Mouse (Mus musculus) cerebellum, adult 2 months (tissue): ENCODE measurements around the gene Hhat. TPM values are rescaled to one million over a fixed set of nuclear protein-coding genes. Genes with fewer than 3 reads are reported as not detected.

Experiments
- DNase-seq, 2 experiments: peaks; one replicate each; pipeline ENCODE4 v3.0.0; 2021
- H3K27ac ChIP-seq: fragments of 200-500 bp; 2 replicates; pipeline ENCODE4 v1.5.1; 2012; ENCODE audit warnings: low read length, control low read depth, inconsistent platforms; ENCODE audit not compliant: insufficient read depth
- H3K27me3 ChIP-seq: fragments of 200-500 bp; 2 replicates; pipeline ENCODE4 v1.6.1; 2012; ENCODE audit warnings: inconsistent platforms, mild to moderate bottlenecking, low read length, moderate library complexity; ENCODE audit not compliant: control insufficient read depth, insufficient read depth
- H3K4me1 ChIP-seq: fragments of 200-500 bp; 2 replicates; pipeline ENCODE4 v1.6.1; 2011; ENCODE audit warnings: low read length; ENCODE audit not compliant: control insufficient read depth, insufficient read depth
- H3K4me3 ChIP-seq: fragments of 200-500 bp; replicated peaks from 2 replicates; pipeline ENCODE3; 2011; ENCODE audit warnings: mild to moderate bottlenecking, low read depth, low read length, control low read depth; ENCODE audit not compliant: insufficient read depth
- CTCF ChIP-seq: fragments of 200-500 bp; IDR thresholded peaks from 2 replicates; pipeline ENCODE4 v1.5.1; 2011; ENCODE audit warnings: low read depth, mild to moderate bottlenecking, control low read depth, low read length, moderate library complexity, borderline replicate concordance; ENCODE audit not compliant: insufficient read depth
- POLR2A ChIP-seq: fragments of 200-500 bp; IDR thresholded peaks from 2 replicates; pipeline ENCODE4 v1.6.1; 2011; ENCODE audit warnings: low read length, control low read depth, borderline replicate concordance; ENCODE audit not compliant: insufficient read depth
- WGBS: fragments of 180-500 bp; shearing (Covaris S2); methylation state at CpG from one replicate; pipeline ENCODE4 v1.1.7; 2018; 5-methylcytosine and 5-hydroxymethylcytosine counted together
- polyA plus RNA-seq: library from polyadenylated mRNA; depleted of rRNA; stranded (reverse); fragments of >200 nt; gene quantifications from 2 replicates; pipeline ENCODE4 v1.2.3, GENCODE M21; 2012

Hhat gene
- polyA plus RNA-seq, 1 experiment, result 2.1 TPM

- no peak overlapping the region for H3K27ac ChIP-seq
- H3K4me3 ChIP-seq, result no peak overlapping the region
- no peak for DNase-seq
- no peaks in the 10 kb centered on the region for H3K27me3 ChIP-seq
- WGBS, result 73% methylated on average over 3 of the region's 3 CpGs
- TF ChIP-seq CTCF (no peak), POLR2A (no peak)
- H3K4me1 ChIP-seq, result no peaks in the 10 kb centered on the region
Observed at GRCm38 (mm10) chr1:192744880-192745239, 26.2 kb downstream of the Hhat start.

- no peak for DNase-seq
- no peak overlapping the region for H3K4me3 ChIP-seq
- H3K4me1 ChIP-seq, result no peaks in the 10 kb centered on the region
- no peaks in the 10 kb centered on the region for H3K27me3 ChIP-seq
- TF ChIP-seq POLR2A (no peak), CTCF (no peak)
- no peak overlapping the region for H3K27ac ChIP-seq
- 88% methylated on average over 7 of the region's 7 CpGs for WGBS
Observed at GRCm38 (mm10) chr1:192742394-192743251, 28.4 kb downstream of the Hhat start.

GRCm38 (mm10) chr1:192741896-192742295, 29.1 kb downstream of the Hhat start:
- TF ChIP-seq POLR2A, result no peak
- no peak for TF ChIP-seq CTCF
- WGBS, result 99% methylated on average over 2 of the region's 2 CpGs
- Histone ChIP-seq H3K4me3 (no peak overlapping the region), H3K4me1 (no peaks in the 10 kb centered on the region), H3K27ac (no peak overlapping the region), H3K27me3 (no peaks in the 10 kb centered on the region)
- no peak for DNase-seq

- Histone ChIP-seq H3K27me3 (no peaks in the 10 kb centered on the region), H3K4me1 (peaks cover 6% of the 10 kb centered on the region; the same call in 1 of the 2 replicates), H3K4me3 (no peak overlapping the region), H3K27ac (no peak overlapping the region)
- 19% methylated on average over 3 of the region's 3 CpGs for whole genome bisulfite sequencing
- DNase-seq, result peak in 1 of 2 experiments; percentile 21
- no peak for TF ChIP-seq CTCF
- no peak for TF ChIP-seq POLR2A
Observed at GRCm38 (mm10) chr1:192736524-192736923, 34.5 kb downstream of the Hhat start.

GRCm38 (mm10) chr1:192736002-192736426, 35.0 kb downstream of the Hhat start:
- no peak for DNase-seq
- Histone ChIP-seq H3K27me3 (no peaks in the 10 kb centered on the region), H3K27ac (no peak overlapping the region), H3K4me3 (no peak overlapping the region), H3K4me1 (peaks cover 6% of the 10 kb centered on the region; the same call in 1 of the 2 replicates)
- TF ChIP-seq POLR2A (no peak), CTCF (no peak)
- 70% methylated on average over 9 of the region's 9 CpGs for WGBS

GRCm38 (mm10) chr1:192730517-192730916, 40.5 kb downstream of the Hhat start:
- 75% methylated on average over 7 of the region's 7 CpGs for WGBS
- no peak for DNase-seq
- H3K4me1 ChIP-seq, result no peaks in the 10 kb centered on the region
- no peak overlapping the region for H3K27ac ChIP-seq
- H3K27me3 ChIP-seq, result no peaks in the 10 kb centered on the region
- no peak for TF ChIP-seq CTCF
- no peak for TF ChIP-seq POLR2A
- H3K4me3 ChIP-seq, result no peak overlapping the region

- Histone ChIP-seq H3K4me3 (no peak overlapping the region), H3K27me3 (no peaks in the 10 kb centered on the region), H3K4me1 (no peaks in the 10 kb centered on the region), H3K27ac (no peak overlapping the region)
- TF ChIP-seq POLR2A (no peak), CTCF (peak; percentile 81)
- DNase-seq, result peak; percentile 63 to 70
- 51% methylated on average over 11 of the region's 11 CpGs for WGBS
Observed at GRCm38 (mm10) chr1:192726996-192727624, 43.9 kb downstream of the Hhat start.
